Mouse (Mus musculus): Measurements from ENCODE around the gene Man2a1. TPM values are rescaled to one million over a fixed set of nuclear protein-coding genes. Genes with fewer than 3 reads are reported as not detected.
A peak's percentile ranks its signal among the peaks of the same experiment; 100 is the strongest.

Man2a1 gene
- polyA plus RNA-seq, 1 experiment from 2014 or later, result 9.3 TPM

DNA sequence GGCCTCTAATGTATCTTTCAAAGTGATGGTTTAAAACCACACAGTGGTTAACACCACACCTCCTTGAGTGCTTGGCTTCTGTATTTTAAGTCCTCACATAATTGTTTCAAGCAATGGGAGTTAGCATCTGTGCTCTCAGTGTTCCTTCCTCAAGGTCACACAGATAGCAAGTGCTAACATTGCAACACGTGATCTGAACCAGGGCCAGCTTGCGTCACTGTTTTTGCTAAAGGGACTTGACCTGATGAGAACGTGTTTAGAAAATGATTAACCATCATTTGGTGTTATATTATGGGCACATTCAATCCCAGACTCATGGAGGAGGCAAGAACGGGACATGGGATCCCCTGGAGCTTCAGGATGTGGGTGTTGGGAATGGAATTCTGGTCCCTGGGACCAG is 17.3 kb downstream of the Man2a1 start:
- no peak for ATAC-seq (ENCODE audit: borderline replicate concordance, extremely low read depth, low FRiP score, low TSS enrichment)
- 58% methylated on average over 4 of the region's 4 CpGs for WGBS
- no peak overlapping the region for H3K27ac ChIP-seq

GRCm38 (mm10) chr17:64618996-64619395 is 18.5 kb downstream of the Man2a1 start:
- ATAC-seq (ENCODE audit: borderline replicate concordance, extremely low read depth, low FRiP score, low TSS enrichment), result no peak
- H3K9me3 ChIP-seq, result no peaks in the 10 kb centered on the region
- no peak overlapping the region for H3K4me3 ChIP-seq
- H3K4me2 ChIP-seq, result no peak overlapping the region
- H3K27me3 ChIP-seq, result no peaks in the 10 kb centered on the region
- 0 out of 2 replicates have a peak, but pooled peaks cover 3% of the 10 kb centered on the region for H3K36me3 ChIP-seq
- H3K9ac ChIP-seq, result no peak overlapping the region
- 80% methylated on average over 4 of the region's 4 CpGs for WGBS
- peaks cover 8% of the 10 kb centered on the region; the same call in 1 of the 2 replicates for H3K4me1 ChIP-seq
- H3K27ac ChIP-seq, result no peak overlapping the region

More for the DNA sequence above, 17.3 kb downstream of the Man2a1 start:
- H3K4me1 ChIP-seq, result peaks cover 10% of the 10 kb centered on the region; the same call in 1 of the 2 replicates
- no peaks in the 10 kb centered on the region for H3K9me3 ChIP-seq
- H3K9ac ChIP-seq, result no peak overlapping the region
- 0 out of 2 replicates have a peak, but pooled peaks cover 3% of the 10 kb centered on the region for H3K36me3 ChIP-seq
- H3K4me3 ChIP-seq, result no peak overlapping the region
- H3K4me2 ChIP-seq, result no peak overlapping the region
- no peaks in the 10 kb centered on the region for H3K27me3 ChIP-seq

- Histone ChIP-seq H3K9me3 (no peaks in the 10 kb centered on the region), H3K4me3 (no peak overlapping the region), H3K4me1 (peaks cover 9% of the 10 kb centered on the region), H3K9ac (no peak overlapping the region), H3K4me2 (no peak overlapping the region), H3K27ac (no peak overlapping the region), H3K36me3 (0 out of 2 replicates have a peak, but pooled peaks cover 5% of the 10 kb centered on the region), H3K27me3 (no peaks in the 10 kb centered on the region)
- ATAC-seq (ENCODE audit: borderline replicate concordance, extremely low read depth, low FRiP score, low TSS enrichment), result peak; percentile 55; the same call in 1 of the 2 replicates
- 55% methylated on average over 9 of the region's 9 CpGs for WGBS
Measured at GRCm38 (mm10) chr17:64620135-64620534, 19.6 kb downstream of the Man2a1 start.

DNA sequence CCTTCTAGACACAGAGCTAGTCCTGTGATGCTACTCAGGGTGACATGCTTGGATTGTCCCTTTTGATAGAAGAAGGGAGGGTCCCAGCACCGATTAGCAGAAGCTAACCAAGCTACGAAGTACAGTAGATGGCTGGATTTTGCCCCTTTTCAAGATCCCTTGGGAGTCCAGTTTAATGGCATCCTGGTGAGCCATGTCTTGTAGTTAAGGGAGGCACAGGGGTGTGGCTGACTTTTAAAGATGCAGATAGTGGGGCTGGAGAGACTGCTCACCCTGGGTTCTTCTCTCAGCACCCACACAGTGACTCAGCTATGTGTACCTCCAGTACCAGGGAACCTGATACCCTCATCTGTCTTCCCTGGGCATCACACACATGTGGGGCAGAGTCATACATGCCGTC is 20.1 kb downstream of the Man2a1 start:
- 92% methylated on average over 3 of the region's 3 CpGs for WGBS
- no peaks in the 10 kb centered on the region for H3K9me3 ChIP-seq
- no peak overlapping the region for H3K27ac ChIP-seq
- no peaks in the 10 kb centered on the region for H3K27me3 ChIP-seq
- 0 out of 2 replicates have a peak, but pooled peaks cover 5% of the 10 kb centered on the region for H3K36me3 ChIP-seq
- H3K4me2 ChIP-seq, result no peak overlapping the region
- no peak overlapping the region for H3K4me3 ChIP-seq
- no peak for ATAC-seq (ENCODE audit: borderline replicate concordance, extremely low read depth, low FRiP score, low TSS enrichment)
- H3K4me1 ChIP-seq, result peaks cover 9% of the 10 kb centered on the region
- H3K9ac ChIP-seq, result no peak overlapping the region

- Histone ChIP-seq H3K27me3 (no peaks in the 10 kb centered on the region), H3K9me3 (no peaks in the 10 kb centered on the region), H3K4me2 (no peak overlapping the region), H3K27ac (no peak overlapping the region), H3K4me3 (no peak overlapping the region), H3K9ac (no peak overlapping the region), H3K4me1 (peaks cover 9% of the 10 kb centered on the region), H3K36me3 (0 out of 2 replicates have a peak, but pooled peaks cover 10% of the 10 kb centered on the region)
- ATAC-seq (ENCODE audit: borderline replicate concordance, extremely low read depth, low FRiP score, low TSS enrichment), result no peak
- WGBS, result 64% methylated on average over 8 of the region's 8 CpGs
Measured at GRCm38 (mm10) chr17:64621226-64621625, 20.7 kb downstream of the Man2a1 start.

- ATAC-seq (ENCODE audit: borderline replicate concordance, extremely low read depth, low FRiP score, low TSS enrichment), result no peak
- H3K27ac ChIP-seq, result peak overlapping the region; percentile 60
- WGBS, result 77% methylated on average over 9 of the region's 9 CpGs
- H3K4me2 ChIP-seq, result peak overlapping the region; percentile 35
- no peak overlapping the region for H3K4me3 ChIP-seq
- H3K4me1 ChIP-seq, result peaks cover 9% of the 10 kb centered on the region
- H3K27me3 ChIP-seq, result no peaks in the 10 kb centered on the region
- H3K9me3 ChIP-seq, result no peaks in the 10 kb centered on the region
- H3K36me3 ChIP-seq, result peaks cover 12% of the 10 kb centered on the region; the same call in 1 of the 2 replicates
- H3K9ac ChIP-seq, result no peak overlapping the region
Measured at GRCm38 (mm10) chr17:64621649-64622351, 21.3 kb downstream of the Man2a1 start.

DNA sequence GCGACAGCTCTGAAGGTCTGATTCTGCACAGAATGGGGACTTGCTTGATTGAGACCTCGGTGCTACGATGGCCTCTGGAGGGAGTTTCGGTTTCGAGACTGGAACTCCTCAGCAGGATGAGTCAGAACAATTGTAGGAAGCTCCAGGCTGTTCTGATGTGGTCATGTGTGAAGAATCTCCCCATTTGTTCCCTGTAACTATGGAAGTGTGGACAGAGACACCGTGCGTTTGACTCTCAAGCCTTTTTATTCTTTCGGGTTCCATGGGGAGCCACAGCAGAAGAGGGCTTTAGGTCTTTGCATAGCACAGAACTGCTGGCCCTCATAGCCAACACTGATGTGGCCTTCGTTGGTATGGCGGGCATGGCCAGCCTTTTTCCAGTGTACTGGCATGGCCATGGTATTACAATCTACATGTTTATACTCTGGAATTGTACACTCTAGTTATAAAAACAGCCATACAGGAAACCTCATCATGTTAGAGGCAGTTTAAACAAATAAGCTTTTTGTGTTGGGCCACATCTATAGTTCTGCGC is 21.9 kb downstream of the Man2a1 start:
- no peaks in the 10 kb centered on the region for H3K9me3 ChIP-seq
- H3K4me2 ChIP-seq, result peak overlapping the region; percentile 35
- H3K4me3 ChIP-seq, result no peak overlapping the region
- peak overlapping the region; percentile 60; the same call in 1 of the 2 replicates for H3K27ac ChIP-seq
- H3K9ac ChIP-seq, result no peak overlapping the region
- H3K36me3 ChIP-seq, result peaks cover 17% of the 10 kb centered on the region; the same call in 1 of the 2 replicates
- peak; percentile 44 for ATAC-seq (ENCODE audit: borderline replicate concordance, extremely low read depth, low FRiP score, low TSS enrichment)
- H3K4me1 ChIP-seq, result peaks cover 14% of the 10 kb centered on the region
- WGBS, result 80% methylated on average over 11 of the region's 11 CpGs
- H3K27me3 ChIP-seq, result no peaks in the 10 kb centered on the region

DNA sequence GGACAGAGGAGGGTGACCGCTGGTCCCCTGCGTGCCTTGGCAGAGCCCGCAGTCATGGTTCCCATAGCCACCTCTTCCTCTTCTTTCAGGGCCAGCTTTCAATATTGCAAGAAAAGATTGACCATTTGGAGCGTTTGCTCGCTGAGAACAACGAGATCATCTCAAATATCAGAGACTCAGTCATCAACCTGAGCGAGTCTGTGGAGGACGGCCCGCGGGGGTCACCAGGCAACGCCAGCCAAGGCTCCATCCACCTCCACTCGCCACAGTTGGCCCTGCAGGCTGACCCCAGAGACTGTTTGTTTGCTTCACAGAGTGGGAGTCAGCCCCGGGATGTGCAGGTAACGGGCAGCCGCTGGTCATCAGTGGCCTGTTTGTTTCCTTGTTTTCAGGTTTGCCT is 23.9 kb downstream of the Man2a1 start:
- no peaks in the 10 kb centered on the region for H3K27me3 ChIP-seq
- peaks cover 14% of the 10 kb centered on the region for H3K4me1 ChIP-seq
- H3K36me3 ChIP-seq, result peaks cover 17% of the 10 kb centered on the region; the same call in 1 of the 2 replicates
- no peaks in the 10 kb centered on the region for H3K9me3 ChIP-seq
- no peak for ATAC-seq (ENCODE audit: borderline replicate concordance, extremely low read depth, low FRiP score, low TSS enrichment)
- no peak overlapping the region for H3K9ac ChIP-seq
- 79% methylated on average over 15 of the region's 15 CpGs for WGBS
- no peak overlapping the region for H3K27ac ChIP-seq
- no peak overlapping the region for H3K4me2 ChIP-seq
- H3K4me3 ChIP-seq, result no peak overlapping the region

DNA sequence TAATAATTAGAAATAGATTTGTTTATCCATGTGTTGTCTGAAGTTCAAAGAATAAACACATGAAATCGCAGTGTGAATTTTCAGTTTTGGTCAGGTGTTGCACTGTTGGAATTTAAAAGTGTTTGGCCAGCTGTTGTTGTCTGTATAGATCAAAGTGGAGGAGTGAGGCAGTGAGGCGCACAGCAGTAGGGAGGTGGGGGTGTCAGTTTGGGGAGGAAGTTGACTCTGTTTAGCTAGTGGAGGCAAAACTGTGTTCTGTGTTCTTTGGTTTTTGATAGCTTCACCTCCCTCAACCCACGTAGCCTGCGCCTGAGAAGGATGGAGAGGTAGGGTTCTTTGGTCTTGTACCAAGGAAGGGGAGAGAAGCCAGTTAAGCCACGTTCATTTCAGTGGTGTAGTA is 28.3 kb downstream of the Man2a1 start:
- no peak for ATAC-seq (ENCODE audit: borderline replicate concordance, extremely low read depth, low FRiP score, low TSS enrichment)
- H3K27me3 ChIP-seq, result no peaks in the 10 kb centered on the region
- no peak overlapping the region for H3K27ac ChIP-seq
- 74% methylated on average over 5 of the region's 5 CpGs for WGBS
- no peaks in the 10 kb centered on the region for H3K9me3 ChIP-seq
- H3K4me3 ChIP-seq, result no peak overlapping the region
- H3K9ac ChIP-seq, result no peak overlapping the region
- no peak overlapping the region for H3K4me2 ChIP-seq
- peaks cover 23% of the 10 kb centered on the region; the same call in 1 of the 2 replicates for H3K36me3 ChIP-seq
- peaks cover 8% of the 10 kb centered on the region; the same call in 1 of the 2 replicates for H3K4me1 ChIP-seq

DNA sequence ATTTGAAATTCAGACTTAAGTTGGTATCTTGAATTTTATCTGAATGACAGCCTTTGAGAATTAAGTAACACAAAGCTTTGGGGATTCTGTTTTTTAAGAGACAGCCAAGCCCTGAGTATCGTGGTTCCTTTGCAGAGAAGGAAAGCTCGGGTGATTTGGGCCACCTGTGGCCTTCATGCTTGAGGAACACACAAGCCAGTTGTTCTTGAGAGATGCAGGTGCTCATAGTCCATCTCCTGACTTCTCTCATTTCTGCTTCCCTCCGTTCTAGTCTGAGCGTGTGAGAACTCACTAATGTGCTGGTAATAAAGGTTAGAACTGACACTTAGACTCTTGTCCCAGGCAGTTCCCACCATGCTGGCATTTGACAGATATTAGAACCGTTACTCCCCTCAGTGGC is 28.9 kb downstream of the Man2a1 start:
- H3K4me2 ChIP-seq, result no peak overlapping the region
- H3K9me3 ChIP-seq, result no peaks in the 10 kb centered on the region
- H3K36me3 ChIP-seq, result peaks cover 23% of the 10 kb centered on the region; the same call in 1 of the 2 replicates
- H3K4me1 ChIP-seq, result peaks cover 5% of the 10 kb centered on the region; the same call in 1 of the 2 replicates
- no peak overlapping the region for H3K9ac ChIP-seq
- H3K27ac ChIP-seq, result no peak overlapping the region
- no peak overlapping the region for H3K4me3 ChIP-seq
- no peaks in the 10 kb centered on the region for H3K27me3 ChIP-seq
- 79% methylated on average over 5 of the region's 5 CpGs for WGBS
- ATAC-seq (ENCODE audit: borderline replicate concordance, extremely low read depth, low FRiP score, low TSS enrichment), result no peak

DNA sequence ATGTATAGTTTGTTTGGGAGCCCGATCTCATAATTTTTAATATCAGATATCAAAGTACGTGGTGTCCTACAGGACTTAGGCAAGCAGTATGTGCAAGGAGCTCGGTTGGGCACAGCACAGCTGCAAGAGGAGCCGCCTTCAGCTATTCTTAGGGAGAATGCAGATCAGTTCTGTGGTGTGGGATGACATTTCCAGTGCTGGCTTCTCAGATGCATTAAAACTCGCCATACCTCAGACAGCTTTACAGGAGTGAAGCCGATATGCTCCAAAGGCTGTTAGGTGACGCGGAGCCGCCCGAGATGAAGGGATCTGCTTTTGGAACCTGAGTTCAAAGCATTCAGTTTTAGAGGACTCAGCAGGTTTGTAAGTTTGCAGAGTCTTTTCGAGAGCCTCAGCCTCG is 30.0 kb downstream of the Man2a1 start:
- no peak overlapping the region for H3K27ac ChIP-seq
- no peak overlapping the region for H3K4me3 ChIP-seq
- no peak overlapping the region for H3K9ac ChIP-seq
- peaks cover 20% of the 10 kb centered on the region; the same call in 1 of the 2 replicates for H3K36me3 ChIP-seq
- no peaks in the 10 kb centered on the region for H3K9me3 ChIP-seq
- no peak overlapping the region for H3K4me2 ChIP-seq
- 85% methylated on average over 12 of the region's 12 CpGs for WGBS
- ATAC-seq (ENCODE audit: borderline replicate concordance, extremely low read depth, low FRiP score, low TSS enrichment), result no peak
- H3K27me3 ChIP-seq, result no peaks in the 10 kb centered on the region
- 0 out of 2 replicates have a peak, but pooled peaks cover 4% of the 10 kb centered on the region for H3K4me1 ChIP-seq
